Mouse (Mus musculus) limb, embryonic 10.5 days (tissue): ENCODE results near the gene Spink4. TPM values are rescaled to one million over a fixed set of nuclear protein-coding genes. Genes with fewer than 3 reads are reported as not detected.

ENCODE experiments used
- DNase-seq: peaks from one replicate; pipeline ENCODE4 v3.0.0-alpha.2; 2017; ENCODE audit warnings: low spot score
- H3K27ac ChIP-seq: fragments of 300-500 bp; sonication (generic); 2 replicates; pipeline ENCODE4 v1.5.1; 2016; ENCODE audit warnings: mild to moderate bottlenecking
- H3K27me3 ChIP-seq: fragments of 300-500 bp; sonication (generic); 2 replicates; pipeline ENCODE4 v1.6.1; 2016; ENCODE audit warnings: low read depth, mild to moderate bottlenecking; ENCODE audit not compliant: poor library complexity, severe bottlenecking
- H3K36me3 ChIP-seq: fragments of 300-500 bp; sonication (generic); 2 replicates; pipeline ENCODE4 v1.6.1; 2016; ENCODE audit warnings: mild to moderate bottlenecking, moderate library complexity
- H3K4me1 ChIP-seq: fragments of 300-500 bp; sonication (generic); 2 replicates; pipeline ENCODE4 v1.6.1; 2016
- H3K4me3 ChIP-seq: fragments of 300-500 bp; sonication (generic); 2 replicates; pipeline ENCODE4 v1.5.1; 2016; ENCODE audit warnings: mild to moderate bottlenecking, moderate library complexity
- H3K9me3 ChIP-seq: fragments of 300-500 bp; sonication (generic); replicated peaks from 2 replicates; pipeline ENCODE4 v1.6.1; 2016; ENCODE audit warnings: mild to moderate bottlenecking
- WGBS: fragments of 180-500 bp; shearing (Covaris S2); methylation state at CpG from one replicate; pipeline ENCODE4 v1.1.7; 2016; 5-methylcytosine and 5-hydroxymethylcytosine counted together
- polyA plus RNA-seq: library from polyadenylated mRNA; unstranded; fragments of >200 nt; fragmentation: Nextera tagmentation; extraction: Ambion mirVana; gene quantifications from 2 replicates; pipeline ENCODE4 v1.2.1, GENCODE M21; 2016

Gene Spink4
- polyA plus RNA-seq, 1 experiment from 2014 or later = not detected

- H3K27me3 ChIP-seq = no peaks in the 10 kb centered on the region
- H3K27ac ChIP-seq = peak overlapping the region; percentile 93
- peak overlapping the region; percentile 94 for H3K4me3 ChIP-seq
- DNase-seq = no peak
- WGBS = under 1% methylated on average over 40 of the region's 40 CpGs
- H3K36me3 ChIP-seq = peaks cover 65% of the 10 kb centered on the region
- peaks cover 23% of the 10 kb centered on the region for H3K4me1 ChIP-seq
- H3K9me3 ChIP-seq = no peaks in the 10 kb centered on the region
These were observed 27.8 kb downstream of the Spink4 start for GRCm38 (mm10) chr4:40947565-40948159.

DNA sequence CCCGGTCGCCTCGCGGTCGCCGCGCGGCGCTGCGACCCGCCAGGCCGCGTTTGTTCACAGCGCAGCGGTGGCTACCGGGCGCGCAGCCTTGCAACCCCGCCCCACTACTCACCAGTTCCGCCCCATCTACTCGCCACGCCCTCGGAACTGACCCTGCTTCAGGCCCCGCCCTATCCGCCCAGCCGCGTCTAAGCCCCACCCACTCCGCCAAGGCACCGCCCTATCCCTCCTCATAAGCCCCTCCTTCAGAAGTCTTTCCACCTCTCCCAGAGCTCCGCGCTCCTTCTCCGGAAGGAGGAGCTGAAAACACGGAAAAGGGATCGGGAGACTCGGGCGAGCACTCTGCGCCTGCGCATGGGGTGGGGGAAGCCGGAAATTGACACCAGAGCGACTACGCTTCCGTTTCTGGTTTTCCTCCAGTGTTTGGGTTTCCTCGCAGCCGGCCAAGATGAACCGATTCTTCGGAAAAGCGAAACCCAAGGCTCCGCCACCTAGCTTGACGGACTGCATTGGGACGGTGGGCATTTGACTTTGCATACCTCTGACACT, 28.4 kb downstream of the Spink4 start, which contains the start of the genes Bag1 and Chmp5:
TSS of gene Bag1 (minus strand) at position 135 of the 549 bp plus-strand sequence.
TSS of gene Chmp5 (plus strand) at position 248 of the 549 bp plus-strand sequence.
- Histone ChIP-seq H3K27ac (peak within 1 kb of the TSS; percentile 93), H3K27me3 (no peaks in the 10 kb centered on the region), H3K4me1 (peaks cover 23% of the 10 kb centered on the region), H3K4me3 (peak within 1 kb of the TSS; percentile 94), H3K36me3 (peaks cover 65% of the 10 kb centered on the region), H3K9me3 (no peaks in the 10 kb centered on the region)
- WGBS = under 1% methylated on average over 49 of the region's 50 CpGs
- peak; percentile 98 for DNase-seq

- no peaks in the 10 kb centered on the region for H3K27me3 ChIP-seq
- 89% methylated on average over 1 of the region's 1 CpGs for WGBS
- no peak overlapping the region for H3K4me3 ChIP-seq
- H3K36me3 ChIP-seq = peaks cover 83% of the 10 kb centered on the region
- DNase-seq = no peak
- no peak overlapping the region for H3K27ac ChIP-seq
- no peaks in the 10 kb centered on the region for H3K9me3 ChIP-seq
- H3K4me1 ChIP-seq = peaks cover 9% of the 10 kb centered on the region
These were observed 33.7 kb downstream of the Spink4 start for GRCm38 (mm10) chr4:40953521-40953920.

DNA sequence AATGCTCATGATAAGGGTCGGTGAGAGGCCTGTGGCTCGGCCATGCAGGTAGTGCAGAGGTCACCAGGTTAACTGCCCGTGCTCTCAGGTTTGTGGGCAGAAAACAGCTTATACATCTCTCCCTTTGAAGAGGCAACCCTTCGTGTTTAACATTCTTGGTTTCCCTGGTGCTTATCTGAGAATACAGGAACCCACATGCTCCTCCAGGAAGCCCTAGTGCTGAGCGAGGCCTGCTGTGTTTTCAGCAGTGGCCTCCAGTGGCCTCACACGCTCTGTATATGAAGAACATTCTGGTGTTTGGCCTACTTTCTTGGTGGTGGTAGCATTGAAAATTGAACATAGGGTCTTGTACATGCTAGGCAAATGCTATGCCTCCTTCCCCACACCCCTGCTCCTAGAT, 36.1 kb downstream of the Spink4 start:
- 92% methylated on average over 6 of the region's 6 CpGs for WGBS
- no peaks in the 10 kb centered on the region for H3K4me1 ChIP-seq
- H3K27me3 ChIP-seq = no peaks in the 10 kb centered on the region
- H3K27ac ChIP-seq = no peak overlapping the region
- H3K9me3 ChIP-seq = no peaks in the 10 kb centered on the region
- DNase-seq = no peak
- no peak overlapping the region for H3K4me3 ChIP-seq
- peaks cover 96% of the 10 kb centered on the region for H3K36me3 ChIP-seq

GRCm38 (mm10) chr4:40963536-40963935, 43.7 kb downstream of the Spink4 start:
- WGBS = 89% methylated on average over 3 of the region's 3 CpGs
- Histone ChIP-seq H3K36me3 (peaks cover 98% of the 10 kb centered on the region), H3K27me3 (no peaks in the 10 kb centered on the region), H3K4me1 (no peaks in the 10 kb centered on the region), H3K27ac (no peak overlapping the region), H3K4me3 (no peak overlapping the region), H3K9me3 (no peaks in the 10 kb centered on the region)
- no peak for DNase-seq

DNA sequence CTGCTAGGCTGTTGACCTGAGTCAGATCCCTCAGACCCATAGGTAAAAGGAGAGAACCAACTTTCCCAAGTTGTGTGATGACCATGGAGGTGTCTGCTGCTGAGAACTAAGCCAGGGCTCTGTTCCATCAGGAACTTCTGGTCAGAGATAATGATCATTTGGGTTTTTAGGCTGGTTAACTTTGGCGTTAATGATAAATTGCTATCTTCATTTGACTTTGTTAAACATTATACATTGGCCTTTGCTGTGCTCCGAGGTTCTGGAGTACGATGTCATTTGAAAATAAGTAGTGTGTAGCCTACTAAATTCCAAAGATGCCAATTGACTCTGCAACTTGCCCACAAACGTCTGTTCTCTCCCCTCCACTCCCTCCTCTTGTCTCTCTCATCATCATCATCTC, 49.3 kb downstream of the Spink4 start:
- Histone ChIP-seq H3K4me1 (peaks cover 16% of the 10 kb centered on the region), H3K9me3 (no peaks in the 10 kb centered on the region), H3K4me3 (no peak overlapping the region), H3K27ac (no peak overlapping the region), H3K27me3 (no peaks in the 10 kb centered on the region), H3K36me3 (peaks cover 51% of the 10 kb centered on the region)
- no peak for DNase-seq
- 89% methylated on average over 4 of the region's 4 CpGs for WGBS

GRCm38 (mm10) chr4:40969781-40970591, 50.1 kb downstream of the Spink4 start:
- peak; percentile 37 for DNase-seq
- peak overlapping the region; percentile 92 for H3K27ac ChIP-seq

DNA sequence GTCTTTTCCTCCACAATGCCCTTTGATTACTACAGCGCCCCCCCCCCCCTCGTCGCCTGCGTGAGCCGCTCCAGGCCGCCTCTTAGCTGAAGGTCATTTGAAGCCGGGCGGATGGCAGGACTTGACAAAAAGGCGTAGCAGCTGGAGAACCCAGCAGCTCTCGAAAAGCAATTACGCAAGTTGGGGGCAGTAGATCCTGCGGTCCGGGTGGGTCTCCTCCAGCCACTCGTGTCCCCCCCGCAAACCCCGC, 50.7 kb downstream of the Spink4 start:
- H3K4me3 ChIP-seq = peak overlapping the region; percentile 98
- H3K27ac ChIP-seq = peak overlapping the region; percentile 92
- peaks cover 43% of the 10 kb centered on the region for H3K36me3 ChIP-seq
- H3K27me3 ChIP-seq = no peaks in the 10 kb centered on the region
- peaks cover 16% of the 10 kb centered on the region for H3K4me1 ChIP-seq
- WGBS = under 1% methylated on average over 16 of the region's 16 CpGs
- H3K9me3 ChIP-seq = no peaks in the 10 kb centered on the region
- DNase-seq = no peak

More at GRCm38 (mm10) chr4:40969781-40970591, 50.1 kb downstream of the Spink4 start:
- 17% methylated on average over 11 of the region's 13 CpGs for WGBS
- Histone ChIP-seq H3K36me3 (peaks cover 45% of the 10 kb centered on the region), H3K27me3 (no peaks in the 10 kb centered on the region), H3K9me3 (no peaks in the 10 kb centered on the region), H3K4me3 (peak overlapping the region; percentile 98), H3K4me1 (peaks cover 16% of the 10 kb centered on the region)

DNA sequence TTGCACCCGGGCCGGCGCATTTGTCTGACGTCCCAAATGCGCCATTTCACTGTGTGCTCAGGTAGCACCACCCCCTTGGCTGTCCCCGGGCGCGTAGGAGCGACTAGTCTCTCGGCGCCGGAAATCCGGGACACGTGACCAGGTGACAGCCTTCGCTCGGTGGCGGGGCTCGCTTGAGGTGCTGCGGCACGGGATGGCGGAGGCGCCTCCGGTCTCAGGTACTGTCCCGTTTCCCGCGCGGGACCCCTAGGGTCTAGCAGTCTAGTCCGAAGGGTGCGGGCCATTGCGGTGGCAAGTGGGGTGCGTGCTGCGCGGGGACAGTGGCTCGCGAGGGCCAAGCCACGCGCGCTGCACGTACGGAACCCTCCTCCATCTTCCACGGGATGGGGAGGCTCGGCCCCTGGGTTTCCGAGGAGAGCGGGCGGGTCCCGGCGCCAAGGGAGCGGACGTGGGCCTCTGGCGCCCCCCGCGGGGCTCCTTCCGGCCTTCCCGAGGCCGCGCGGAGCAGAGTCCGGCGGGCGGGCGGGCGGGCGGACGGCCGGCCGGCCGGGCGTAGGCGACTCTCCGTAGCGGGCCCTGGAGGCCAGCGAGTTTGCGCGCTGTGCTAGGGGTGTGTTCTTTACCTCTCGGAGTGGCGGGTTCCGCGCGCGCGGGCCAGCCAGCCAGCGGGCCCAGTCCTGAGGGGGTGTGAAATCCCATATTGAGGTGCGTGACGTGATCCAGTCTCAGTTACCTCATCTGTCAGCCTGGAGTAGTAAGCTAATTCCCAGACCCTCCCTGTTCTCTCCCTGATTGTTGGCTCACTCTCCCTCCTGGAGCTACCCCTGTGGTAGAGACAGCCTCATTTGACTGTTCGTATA, 51.2 kb downstream of the Spink4 start, which contains the start of gene Nfx1:
TSS of gene Nfx1 (plus strand) at position 65 of the 860 bp plus-strand sequence.
- DNase-seq = peak; percentile 99
- H3K9me3 ChIP-seq = no peaks in the 10 kb centered on the region
- peaks cover 16% of the 10 kb centered on the region for H3K4me1 ChIP-seq
- peak within 1 kb of the TSS; percentile 92 for H3K27ac ChIP-seq
- peaks cover 43% of the 10 kb centered on the region for H3K36me3 ChIP-seq
- H3K27me3 ChIP-seq = no peaks in the 10 kb centered on the region
- peak within 1 kb of the TSS; percentile 98 for H3K4me3 ChIP-seq
- WGBS = under 1% methylated on average over 85 of the region's 85 CpGs

GRCm38 (mm10) chr4:40971744-40972143, 51.9 kb downstream of the Spink4 start:
- no peaks in the 10 kb centered on the region for H3K9me3 ChIP-seq
- DNase-seq = peak; percentile 72
- no peak overlapping the region for H3K27ac ChIP-seq
- peak overlapping the region; percentile 98 for H3K4me3 ChIP-seq
- WGBS = 27% methylated on average over 13 of the region's 13 CpGs
- peaks cover 43% of the 10 kb centered on the region for H3K36me3 ChIP-seq
- H3K4me1 ChIP-seq = peaks cover 16% of the 10 kb centered on the region
- no peaks in the 10 kb centered on the region for H3K27me3 ChIP-seq

DNA sequence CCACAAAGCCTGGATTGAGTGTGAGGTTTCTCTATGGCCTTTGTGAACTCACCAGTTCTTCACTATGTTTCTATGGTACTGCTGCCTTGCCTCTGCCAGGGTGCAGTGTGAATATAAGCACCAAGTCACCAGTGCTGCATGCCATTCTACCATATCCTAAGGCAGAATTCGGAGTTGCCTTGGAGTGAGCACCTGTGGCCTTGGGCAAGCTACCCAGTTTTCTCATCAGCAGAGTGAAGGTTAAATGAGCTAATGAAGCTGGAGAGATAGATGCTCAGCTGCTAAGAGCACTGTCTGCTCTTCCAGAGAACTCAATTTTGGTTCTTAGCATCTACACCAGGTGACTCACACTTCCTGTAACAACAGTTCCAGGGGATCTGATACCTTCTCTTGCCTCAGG, 54.2 kb downstream of the Spink4 start:
- H3K4me3 ChIP-seq = no peak overlapping the region
- H3K27me3 ChIP-seq = no peaks in the 10 kb centered on the region
- WGBS = 97% methylated on average over 1 of the region's 1 CpGs
- H3K27ac ChIP-seq = no peak overlapping the region
- no peaks in the 10 kb centered on the region for H3K9me3 ChIP-seq
- peaks cover 16% of the 10 kb centered on the region for H3K4me1 ChIP-seq
- no peak for DNase-seq
- H3K36me3 ChIP-seq = peaks cover 50% of the 10 kb centered on the region

GRCm38 (mm10) chr4:40975678-40976077, 55.8 kb downstream of the Spink4 start:
- no peaks in the 10 kb centered on the region for H3K9me3 ChIP-seq
- H3K36me3 ChIP-seq = peaks cover 66% of the 10 kb centered on the region
- no peak overlapping the region for H3K4me3 ChIP-seq
- H3K4me1 ChIP-seq = peaks cover 9% of the 10 kb centered on the region
- no peak for DNase-seq
- no peaks in the 10 kb centered on the region for H3K27me3 ChIP-seq
- H3K27ac ChIP-seq = no peak overlapping the region
- WGBS = 97% methylated on average over 3 of the region's 3 CpGs
